Mouse (Mus musculus) G1E (cell line): Measurements from ENCODE around the gene Gins1.

ENCODE experiments used
- CTCF ChIP-seq: IDR thresholded peaks from 2 replicates; pipeline ENCODE4 v1.5.1; 2012; ENCODE audit warnings: low read depth, low read length, inconsistent platforms, mixed read lengths
- GATA1 ChIP-seq: IDR thresholded peaks from 2 replicates; pipeline ENCODE4 v1.6.1; 2012; ENCODE audit warnings: borderline replicate concordance, low read length, inconsistent platforms, mixed read lengths
- POLR2AphosphoS5 ChIP-seq: IDR thresholded peaks from 2 replicates; pipeline ENCODE4 v1.6.1; 2012; ENCODE audit warnings: low read depth, low read length, inconsistent platforms; ENCODE audit not compliant: insufficient replicate concordance
- TAL1 ChIP-seq: conservative IDR thresholded peaks from 2 replicates; pipeline ENCODE4 v1.6.1; 2012; ENCODE audit warnings: low read depth, low read length, inconsistent platforms, mixed read lengths

DNA sequence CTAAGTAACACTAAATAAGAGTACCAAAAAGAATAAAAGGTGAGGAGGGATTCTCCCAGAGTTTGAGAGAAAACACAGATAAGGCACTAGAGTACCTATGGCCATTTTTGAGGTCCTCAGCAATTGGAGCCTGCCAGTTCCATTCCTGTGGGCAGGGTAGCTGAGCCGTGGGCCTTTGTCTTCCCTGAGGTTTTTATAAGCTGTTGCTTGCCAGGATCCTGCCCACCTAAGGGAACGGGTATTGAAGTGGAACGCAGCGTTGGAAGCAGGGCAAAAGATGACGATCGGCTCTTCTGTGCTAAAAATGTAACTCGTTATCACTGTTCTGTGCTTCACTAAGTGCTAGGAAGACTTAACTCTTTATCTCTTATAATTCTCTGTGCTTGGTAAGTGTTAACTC lies 18.3 kb downstream of the Gins1 start:
- TF ChIP-seq CTCF (no peak), GATA1 (no peak), POLR2AphosphoS5 (no peak), TAL1 (no peak)
